Mouse (Mus musculus): Measurements from ENCODE around the gene Ak7.

The Ak7 gene

GRCm38 (mm10) chr12:105705799-105706487 lies at the start of gene Ak7:
Gene Ak7 (plus strand): TSS chr12:105705976.
- in situ Hi-C loops (cut with MseI, MboI): no loop called here

GRCm38 (mm10) chr12:105676274-105676673 lies 29.5 kb upstream of the Ak7 start:
- in situ Hi-C loops (cut with MseI, MboI): no loop called here

GRCm38 (mm10) chr12:105678211-105678610 lies 27.6 kb upstream of the Ak7 start:
- in situ Hi-C loops (cut with MseI, MboI): no loop called here

GRCm38 (mm10) chr12:105678762-105679161 lies 27.0 kb upstream of the Ak7 start:
- in situ Hi-C loops (cut with MseI, MboI): no loop called here

GRCm38 (mm10) chr12:105683933-105684901 lies 21.6 kb upstream of the Ak7 start, which contains the start of gene Gskip:
Gene Gskip (plus strand): TSS chr12:105684829.
- in situ Hi-C loops (cut with MseI, MboI): no loop called here

GRCm38 (mm10) chr12:105685001-105685691 lies 20.6 kb upstream of the Ak7 start, which contains the start of gene Atg2b:
Gene Atg2b (minus strand): TSS chr12:105685211.
- in situ Hi-C loops (cut with MseI, MboI): no loop called here

GRCm38 (mm10) chr12:105686791-105687190 lies 19.0 kb upstream of the Ak7 start:
- in situ Hi-C loops (cut with MseI, MboI): no loop called here

GRCm38 (mm10) chr12:105687416-105687815 lies 18.4 kb upstream of the Ak7 start:
- in situ Hi-C loops (cut with MseI, MboI): no loop called here

GRCm38 (mm10) chr12:105688546-105688945 lies 17.2 kb upstream of the Ak7 start:
- in situ Hi-C loops (cut with MseI, MboI): no loop called here

GRCm38 (mm10) chr12:105689435-105689834 lies 16.3 kb upstream of the Ak7 start:
- in situ Hi-C loops (cut with MseI, MboI): no loop called here

GRCm38 (mm10) chr12:105694021-105694420 lies 11.8 kb upstream of the Ak7 start:
- in situ Hi-C loops (cut with MseI, MboI): no loop called here

GRCm38 (mm10) chr12:105695848-105696247 lies 9.9 kb upstream of the Ak7 start:
- in situ Hi-C loops (cut with MseI, MboI): no loop called here

- in situ Hi-C loops (cut with MseI, MboI): no loop called here
Observed at GRCm38 (mm10) chr12:105697104-105697780, 8.5 kb upstream of the Ak7 start.

- in situ Hi-C loops (cut with MseI, MboI): no loop called here
Observed at GRCm38 (mm10) chr12:105700433-105700832, 5.3 kb upstream of the Ak7 start.

GRCm38 (mm10) chr12:105718616-105719015 lies 12.8 kb downstream of the Ak7 start:
- in situ Hi-C loops (cut with MseI, MboI): no loop called here

- in situ Hi-C loops (cut with MseI, MboI): no loop called here
Observed at GRCm38 (mm10) chr12:105720196-105720595, 14.4 kb downstream of the Ak7 start.

GRCm38 (mm10) chr12:105721452-105722132 lies 15.8 kb downstream of the Ak7 start:
- in situ Hi-C loops (cut with MseI, MboI): no loop called here

- in situ Hi-C loops (cut with MseI, MboI): no loop called here
Observed at GRCm38 (mm10) chr12:105722657-105723056, 16.9 kb downstream of the Ak7 start.

GRCm38 (mm10) chr12:105724616-105725015 lies 18.8 kb downstream of the Ak7 start:
- in situ Hi-C loops (cut with MseI, MboI): no loop called here

- in situ Hi-C loops (cut with MseI, MboI): no loop called here
Observed at GRCm38 (mm10) chr12:105725736-105726135, 20.0 kb downstream of the Ak7 start.

GRCm38 (mm10) chr12:105727268-105727667 lies 21.5 kb downstream of the Ak7 start:
- in situ Hi-C loops (cut with MseI, MboI): no loop called here

Data from mouse trophoblast stem cell (cell line).